Mouse (Mus musculus): ENCODE measurements at regions not wholly inside any gene's neighbourhood (a gene's known extent, or its start where the extent isn't known, plus 50 kb on each side); places are given as distances from the start of the nearest gene placed in this dataset.
"Not testable (repeated sequence)": the region's sequence is repeated elsewhere in the genome, so short reads cannot be mapped to it uniquely, and the experiment has no call there.

GRCm38 (mm10) chr5:134046086-134046485 is 53.4 kb upstream of the Castor2 start:
- intact Hi-C loops (cut with DNase I) = no loop called here

DNA sequence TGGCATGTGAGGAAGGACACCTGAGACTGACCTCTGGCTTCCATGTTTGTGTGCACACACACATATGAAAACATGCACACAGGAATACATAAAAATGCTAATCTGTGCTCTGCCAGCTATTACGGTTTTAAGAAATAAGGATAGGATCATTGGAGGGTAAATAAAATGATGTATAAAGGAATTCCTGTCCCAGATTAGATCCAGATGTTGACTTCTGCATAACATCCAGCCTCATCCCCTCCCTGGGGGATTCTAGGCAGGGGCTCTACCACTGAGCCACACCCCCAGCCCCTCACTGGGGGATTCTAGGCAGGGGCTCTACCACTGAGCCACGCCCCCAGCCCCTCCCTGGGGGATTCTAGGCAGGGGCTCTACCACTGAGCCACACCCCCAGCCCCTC is 56.6 kb upstream of the Castor2 start:
- intact Hi-C loops (cut with DNase I) = not testable (repeated sequence)

DNA sequence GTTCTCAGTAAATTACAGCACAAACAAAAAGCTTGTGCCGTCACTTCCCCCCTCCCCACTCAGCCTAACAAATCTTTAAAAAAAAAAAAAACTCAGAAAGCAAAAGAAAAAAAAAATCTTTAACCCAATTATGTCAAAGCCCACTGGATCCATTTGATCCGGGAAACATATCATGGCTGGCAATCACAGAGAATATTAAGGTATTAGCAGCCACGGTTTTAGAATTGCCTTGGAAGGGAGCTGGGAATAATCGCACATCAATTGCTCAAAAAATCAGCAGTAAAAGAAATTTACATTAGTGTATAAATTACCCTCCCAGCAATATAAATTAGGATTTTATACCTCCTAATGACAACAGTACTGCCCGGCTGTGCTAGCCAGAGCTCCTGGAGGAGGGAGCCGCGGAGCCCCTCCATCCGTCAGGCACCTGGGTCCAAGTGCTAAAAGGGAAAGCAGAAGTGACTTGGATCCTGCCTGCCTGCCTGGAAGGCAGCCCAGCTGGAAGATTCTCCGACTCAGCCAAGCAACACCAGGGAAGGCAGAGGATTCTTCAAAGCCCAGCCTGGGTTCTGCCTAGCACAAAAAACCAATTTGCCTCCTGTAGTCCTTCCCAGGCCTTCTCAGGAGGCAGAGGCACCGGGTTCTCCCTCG is 72.1 kb upstream of the Castor2 start:
- intact Hi-C loops (cut with DNase I) = no loop called here

DNA sequence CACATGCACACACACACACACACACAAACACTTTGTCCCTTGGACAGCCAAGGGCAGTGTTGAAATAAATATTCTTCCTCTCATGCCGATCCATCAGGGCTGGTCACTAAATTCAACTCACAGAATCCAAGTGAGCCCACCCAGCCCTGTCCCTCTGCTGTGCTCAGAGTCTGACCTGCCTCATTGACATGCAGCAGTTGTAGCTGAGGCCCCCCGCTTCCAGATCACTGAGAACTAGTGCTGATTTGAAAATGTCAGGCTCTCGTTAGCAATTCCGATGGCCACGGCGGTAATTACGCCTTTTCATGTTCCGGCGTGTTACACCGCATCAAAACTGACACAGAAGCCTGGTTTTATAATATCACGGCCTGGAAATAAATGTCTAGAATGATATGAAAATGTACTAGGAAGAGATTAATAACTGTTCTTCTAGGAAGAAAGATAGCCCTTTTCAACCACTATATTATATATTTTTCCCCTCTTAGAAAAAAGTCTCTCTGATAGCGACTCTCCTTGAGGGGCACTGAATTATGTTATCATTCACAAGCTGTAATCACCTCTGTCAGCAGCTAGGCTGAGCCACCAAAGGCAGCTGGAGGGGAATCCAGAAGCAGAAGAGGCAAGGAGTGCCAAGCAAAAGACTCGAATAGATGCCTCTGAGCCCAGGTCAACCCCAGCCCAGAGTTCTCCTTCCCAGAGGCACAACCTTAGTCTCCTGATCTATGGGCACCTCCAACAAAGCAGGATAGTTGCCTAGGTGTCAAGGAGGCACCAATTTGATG is 79.7 kb upstream of the Castor2 start:
- intact Hi-C loops (cut with DNase I) = no loop called here

DNA sequence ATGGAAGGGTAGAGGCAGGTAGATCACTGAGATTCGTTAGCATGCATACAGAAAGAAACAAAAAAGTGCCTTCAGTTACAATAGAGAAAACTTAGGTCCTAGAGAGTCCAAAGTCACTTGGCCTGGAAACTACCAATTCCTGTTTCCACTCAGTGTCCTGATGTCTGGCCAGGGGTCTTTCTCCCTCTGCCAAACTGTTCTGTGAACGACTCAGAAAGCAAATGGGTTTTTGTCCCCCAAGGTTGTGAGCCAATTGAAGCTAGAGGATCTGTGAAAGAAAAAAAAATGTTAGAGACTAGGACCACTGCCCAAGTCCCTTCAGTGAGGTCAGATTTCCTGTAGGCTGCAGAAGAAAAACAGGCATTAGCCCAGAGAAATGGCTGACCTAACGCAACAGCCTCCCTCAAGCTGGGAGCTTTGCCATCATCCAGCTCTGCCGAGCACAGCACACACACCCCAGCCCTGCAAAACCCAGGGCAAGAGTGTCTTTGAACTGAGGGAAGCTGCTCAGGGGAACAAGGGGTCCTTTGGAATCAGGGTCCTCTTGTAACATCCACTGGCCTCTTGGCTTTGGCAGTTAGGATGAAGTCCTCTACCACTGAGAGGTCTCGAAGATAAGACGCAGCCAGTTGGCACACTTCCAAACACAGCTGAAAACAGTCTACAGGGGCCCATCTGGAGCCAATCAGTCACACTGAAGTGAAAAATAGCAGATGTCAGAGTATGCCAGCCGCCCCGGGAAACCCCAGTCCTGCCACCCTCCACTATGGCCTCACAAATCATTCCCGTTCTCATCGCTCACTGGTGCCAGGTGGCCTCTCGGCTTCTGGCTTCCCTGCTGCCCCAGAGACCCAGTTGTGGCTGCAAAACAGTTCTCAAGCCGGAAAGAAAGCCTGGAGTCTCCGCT is 85.0 kb upstream of the Castor2 start:
- intact Hi-C loops (cut with DNase I) = no loop called here

DNA sequence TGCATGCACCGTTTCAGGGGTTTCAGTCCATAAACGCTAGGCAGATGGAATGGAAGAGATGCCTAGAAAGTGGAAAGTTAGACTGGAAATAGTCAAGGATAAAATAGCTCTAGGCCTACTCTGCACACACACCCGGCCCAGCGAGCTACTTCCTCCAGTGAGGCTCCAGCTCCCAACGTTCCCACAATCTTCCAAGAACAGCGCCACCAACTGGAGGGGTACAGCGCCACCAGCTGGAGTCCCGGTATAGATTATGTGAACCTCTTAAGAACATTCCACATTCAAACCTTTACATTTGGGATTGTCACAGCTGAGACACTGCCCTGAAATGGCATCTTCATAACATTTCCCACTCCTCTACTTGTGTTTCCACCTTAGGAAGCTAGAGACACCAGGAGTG is 86.3 kb upstream of the Castor2 start:
- intact Hi-C loops (cut with DNase I) = no loop called here

DNA sequence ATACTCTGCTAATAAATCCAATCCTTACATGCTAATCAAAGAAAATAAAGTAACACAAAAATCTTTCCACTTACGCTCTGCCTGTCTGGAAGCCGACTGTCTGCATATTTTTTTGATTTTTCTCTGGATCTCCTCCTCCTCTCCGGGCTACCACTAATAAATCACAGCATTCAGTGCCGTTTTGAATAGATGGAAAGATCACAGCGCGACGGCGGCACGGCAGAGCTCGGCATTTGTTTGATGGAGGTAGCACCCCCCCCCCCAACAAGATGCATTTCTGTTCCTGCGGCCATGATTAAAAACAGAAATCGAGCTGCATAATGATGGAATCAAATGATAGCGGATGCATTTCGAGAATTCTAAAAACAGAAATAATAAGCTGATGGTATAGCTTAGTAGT is 89.7 kb upstream of the Castor2 start:
- intact Hi-C loops (cut with DNase I) = loop anchor here (10.0 kb wide), 1 partner anchor 1775 kb away; no protein-coding TSS in a partner anchor

DNA sequence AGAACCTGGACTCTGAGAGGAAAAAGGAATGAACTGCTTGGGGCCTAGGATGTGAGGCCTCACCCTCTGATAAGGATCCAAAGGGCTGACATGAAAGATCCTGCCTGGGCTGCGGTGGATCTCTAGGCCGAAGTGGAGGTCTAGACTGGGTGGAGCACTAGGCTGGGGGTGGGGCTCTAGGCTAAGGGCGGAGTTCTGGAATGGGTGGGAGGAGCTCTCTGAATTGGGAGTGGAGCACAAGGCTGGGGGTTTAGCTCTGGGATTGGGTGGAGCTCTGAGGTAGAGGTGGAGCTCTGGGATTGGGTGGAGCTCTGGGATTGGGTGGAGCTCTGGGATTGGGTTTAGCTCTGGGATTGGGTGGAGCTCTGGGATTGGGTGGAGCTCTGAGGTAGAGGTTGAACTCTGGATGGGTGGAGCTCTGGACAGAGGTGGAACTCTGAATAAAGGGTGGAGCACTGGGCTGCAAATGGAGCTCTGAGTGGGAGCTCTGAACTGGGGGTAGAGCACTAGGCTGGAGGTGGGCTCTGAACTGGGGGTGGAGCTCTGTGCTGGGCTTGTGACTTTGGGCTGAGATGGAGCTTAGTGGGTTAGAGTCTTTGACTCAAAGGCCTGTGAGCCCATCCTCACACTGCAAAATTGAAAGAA is 92.3 kb upstream of the Castor2 start:
- intact Hi-C loops (cut with DNase I) = loop anchor here (10.0 kb wide), 1 partner anchor 1772 kb away; no protein-coding TSS in a partner anchor

DNA sequence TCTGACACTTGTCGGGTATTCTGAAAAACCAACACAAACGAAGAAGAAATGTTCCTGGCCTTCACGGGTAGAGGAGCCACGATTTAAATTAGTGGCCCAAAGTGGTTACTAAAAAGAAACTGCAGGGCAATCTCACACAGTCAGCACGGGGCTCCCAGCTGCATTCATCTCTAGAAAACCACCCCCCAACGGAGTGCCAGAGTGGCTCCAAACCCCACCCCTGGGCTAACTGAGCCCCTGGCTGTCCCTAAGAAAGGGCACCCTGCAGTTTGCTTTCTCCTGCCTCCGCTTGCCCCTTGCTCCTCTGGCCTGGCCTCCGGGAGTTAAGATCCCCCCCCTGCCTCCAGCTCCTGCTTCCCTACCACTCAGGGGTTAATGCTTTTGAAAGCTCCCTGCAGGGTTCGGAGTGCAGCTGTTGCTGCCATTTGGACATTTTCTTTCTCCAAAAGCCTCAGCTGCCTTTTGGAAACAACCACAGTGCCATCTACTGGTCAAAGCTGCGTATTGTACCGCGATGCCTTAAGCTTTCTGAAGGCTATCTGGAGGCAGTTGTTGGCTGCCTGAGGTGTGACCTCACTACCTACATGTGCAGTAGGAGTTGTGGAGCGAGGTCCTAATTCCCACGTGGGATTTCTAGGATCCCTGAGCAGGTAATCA is 92.9 kb upstream of the Castor2 start:
- intact Hi-C loops (cut with DNase I) = loop anchor here (10.0 kb wide), 1 partner anchor 1772 kb away; no protein-coding TSS in a partner anchor

DNA sequence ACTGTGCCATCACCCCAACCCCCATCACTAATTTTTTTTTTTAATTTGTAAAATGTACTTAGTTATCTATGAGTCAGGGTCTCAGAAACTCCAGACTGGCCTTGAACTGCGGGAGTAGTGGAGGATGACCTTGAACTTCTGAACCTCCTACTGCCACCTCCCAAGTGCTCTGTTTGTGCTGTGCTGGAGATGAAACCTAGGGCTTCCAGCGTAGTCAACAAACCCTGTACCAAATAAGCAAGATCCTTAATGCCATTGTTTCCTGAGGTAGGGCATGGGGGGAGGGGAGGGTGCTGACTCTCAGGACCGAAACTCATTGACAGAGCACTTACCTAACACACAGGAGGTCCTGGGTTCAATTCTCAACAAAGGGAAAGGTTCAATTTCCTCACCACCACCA is 93.5 kb upstream of the Castor2 start:
- intact Hi-C loops (cut with DNase I) = loop anchor here (10.0 kb wide), 1 partner anchor 1771 kb away; no protein-coding TSS in a partner anchor

GRCm38 (mm10) chr5:134000100-134000499 is 99.4 kb upstream of the Castor2 start:
- intact Hi-C loops (cut with DNase I) = loop anchor here (10.0 kb wide), 1 partner anchor 1765 kb away; no protein-coding TSS in a partner anchor

DNA sequence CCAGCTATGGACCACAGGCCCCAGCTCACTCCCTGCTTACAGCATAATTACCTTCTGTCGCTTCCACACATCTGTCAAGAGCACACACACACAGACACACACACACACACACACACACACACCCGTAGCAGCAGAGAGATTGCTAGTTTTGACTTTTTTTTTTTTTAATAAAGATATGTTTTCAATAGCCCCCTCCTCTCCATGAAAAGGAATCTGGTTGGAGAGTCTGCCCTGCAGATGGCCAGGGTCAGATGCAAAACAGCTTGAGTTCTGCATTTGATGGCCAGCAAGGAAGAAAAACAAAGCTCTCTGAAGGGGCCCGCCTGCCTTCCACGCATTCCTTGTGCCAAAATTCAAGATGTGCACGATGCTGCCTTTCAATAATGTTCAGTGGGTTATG is 99.8 kb upstream of the Castor2 start:
- intact Hi-C loops (cut with DNase I) = loop anchor here (10.0 kb wide), 1 partner anchor 1765 kb away; no protein-coding TSS in a partner anchor

GRCm38 (mm10) chr5:133991994-133992393 is 107.5 kb upstream of the Castor2 start:
- intact Hi-C loops (cut with DNase I) = no loop called here

- intact Hi-C loops (cut with DNase I) = no loop called here
Measured at GRCm38 (mm10) chr5:133991556-133991955, 108.0 kb upstream of the Castor2 start.

DNA sequence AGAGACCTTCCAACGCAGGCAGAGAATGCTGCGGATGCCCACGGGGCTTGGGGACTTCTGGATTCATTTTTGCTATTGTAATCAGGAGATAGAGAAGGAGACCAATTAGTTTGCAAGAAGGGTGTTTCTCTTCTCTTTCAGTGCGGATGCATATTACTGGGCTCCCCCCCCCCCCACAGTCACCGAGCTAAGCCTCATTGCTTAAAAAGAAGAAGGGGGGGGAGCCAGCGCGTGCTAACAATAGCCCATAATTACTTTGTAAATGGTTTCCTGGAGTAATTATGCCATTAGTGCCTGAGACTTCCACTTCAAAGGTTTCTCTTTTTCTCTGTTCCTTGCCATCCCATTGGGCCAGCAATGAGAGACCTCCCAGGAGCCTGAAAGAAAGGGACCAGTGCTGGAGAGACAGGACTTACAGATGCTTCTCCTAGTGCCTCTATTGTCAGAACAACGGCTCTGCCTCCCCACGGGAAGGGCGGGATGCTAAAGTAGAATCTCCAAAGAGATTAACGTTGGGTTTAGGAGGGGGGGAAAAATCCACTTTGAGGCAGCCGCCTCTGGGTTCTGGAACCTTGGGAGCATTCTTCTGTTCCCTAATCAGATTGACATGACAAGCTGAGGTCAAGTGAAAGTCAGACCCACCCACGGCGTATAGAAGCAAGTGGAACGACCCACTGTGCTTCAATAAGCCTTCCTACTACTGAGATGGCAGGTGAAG is 116.1 kb upstream of the Castor2 start:
- intact Hi-C loops (cut with DNase I) = no loop called here

DNA sequence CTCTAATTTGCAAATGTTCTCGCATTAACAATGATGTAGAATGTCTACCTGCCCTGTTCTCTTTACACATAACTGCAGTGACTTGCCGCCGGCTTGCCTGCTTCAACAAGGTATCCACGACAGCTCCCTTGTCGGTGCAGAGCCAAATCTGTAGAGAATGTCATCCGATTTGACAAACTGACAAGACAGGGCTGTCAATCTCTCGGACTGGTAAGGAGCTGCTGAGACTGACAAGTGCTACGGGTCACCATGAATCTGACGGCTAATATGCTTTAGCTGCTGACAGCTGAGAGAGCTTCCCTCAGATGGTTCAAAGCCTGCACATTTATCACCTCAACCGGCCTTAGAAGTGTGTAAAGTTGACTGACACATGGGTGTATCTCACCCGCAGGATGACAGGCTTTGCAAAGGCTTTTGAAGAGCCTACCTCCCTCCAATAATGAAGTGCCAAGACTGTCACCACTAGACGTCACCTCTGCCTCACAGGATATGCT is 129.0 kb upstream of the Castor2 start:
- intact Hi-C loops (cut with DNase I) = no loop called here

GRCm38 (mm10) chr5:133963301-133963700 is 136.2 kb upstream of the Castor2 start:
- intact Hi-C loops (cut with DNase I) = no loop called here

DNA sequence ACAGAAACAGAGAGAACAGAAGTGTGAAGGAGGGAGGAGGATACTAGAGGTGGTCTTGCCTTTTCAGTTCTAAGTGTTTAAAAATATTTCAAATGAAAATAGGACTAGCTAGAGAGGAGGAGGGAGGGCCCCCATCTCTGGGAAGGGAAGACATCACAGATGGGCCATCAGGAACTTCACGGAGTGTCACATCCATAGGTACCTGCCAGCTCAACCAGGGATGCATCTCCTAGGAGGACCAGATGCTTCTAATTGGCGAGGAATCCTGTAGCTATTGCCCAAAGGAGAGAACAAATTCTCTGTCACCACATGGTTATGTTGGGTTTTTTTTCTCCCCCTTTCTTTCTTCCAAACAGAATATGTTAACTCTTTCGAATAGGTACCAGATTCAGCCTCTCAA is 158.7 kb upstream of the Castor2 start:
- intact Hi-C loops (cut with DNase I) = no loop called here

- intact Hi-C loops (cut with DNase I) = no loop called here
Measured at GRCm38 (mm10) chr5:133940030-133940429, 159.5 kb upstream of the Castor2 start.
